Mouse (Mus musculus) heart, postnatal 36 days (tissue): ENCODE results near the gene Chmp6. TPM values are rescaled to one million over a fixed set of nuclear protein-coding genes. Genes with fewer than 3 reads are reported as not detected.

Source experiments
- DNase-seq, 2 experiments: peaks; one replicate each; pipeline ENCODE4 v3.0.0; 2021 to 2022
- intact Hi-C: fragments of 180-260 bp; cut with DNase I; formaldehyde crosslinking; loops from one replicate; pipeline ENCODE4 v1.15.1; 2025
- total RNA-seq, 2 experiments: library from RNA; stranded (reverse); gene quantifications; 2 replicates each; pipeline ENCODE4 v1.2.3; 2021

Gene Chmp6
- total RNA-seq, 2 experiments from 2014 or later = 27.9 TPM

DNA sequence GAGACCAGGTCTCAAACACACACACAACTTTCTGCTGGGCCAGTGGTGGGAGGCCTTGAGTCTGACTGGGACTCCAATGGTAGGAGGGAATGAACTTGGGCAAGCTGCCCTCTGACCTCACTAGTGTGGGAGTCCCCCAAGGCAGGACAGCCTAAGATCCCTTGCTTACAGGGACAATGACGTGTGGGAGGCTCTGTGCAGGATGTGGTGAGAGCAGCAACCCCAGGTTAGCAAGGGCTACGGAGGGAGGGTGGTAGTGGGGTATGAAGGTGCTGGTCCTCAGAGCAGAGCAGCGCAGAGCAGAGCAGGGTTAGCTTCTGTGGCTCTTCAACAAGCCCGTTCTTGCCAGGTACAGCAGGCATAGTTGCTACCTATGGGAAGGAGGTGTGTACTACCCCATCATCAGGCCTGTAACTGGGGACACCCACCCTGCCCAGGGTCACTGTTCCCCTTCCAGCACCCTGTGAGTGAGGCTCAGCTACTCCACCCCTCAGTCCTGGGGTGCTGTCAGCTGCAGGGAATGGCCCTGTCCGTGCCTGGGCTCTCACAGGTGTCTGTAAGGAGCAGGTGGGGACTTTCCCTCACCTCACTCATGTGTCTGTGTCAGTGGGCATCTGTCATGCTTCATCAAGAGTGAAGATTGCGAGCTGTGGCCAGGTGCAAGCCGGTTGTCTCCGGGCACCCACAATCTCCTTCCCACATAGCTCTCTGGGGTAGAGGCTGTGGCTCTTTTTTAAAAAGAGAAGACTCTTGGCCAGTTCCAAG is 20.8 kb downstream of the Chmp6 start:
- intact Hi-C loops = no loop called here

DNA sequence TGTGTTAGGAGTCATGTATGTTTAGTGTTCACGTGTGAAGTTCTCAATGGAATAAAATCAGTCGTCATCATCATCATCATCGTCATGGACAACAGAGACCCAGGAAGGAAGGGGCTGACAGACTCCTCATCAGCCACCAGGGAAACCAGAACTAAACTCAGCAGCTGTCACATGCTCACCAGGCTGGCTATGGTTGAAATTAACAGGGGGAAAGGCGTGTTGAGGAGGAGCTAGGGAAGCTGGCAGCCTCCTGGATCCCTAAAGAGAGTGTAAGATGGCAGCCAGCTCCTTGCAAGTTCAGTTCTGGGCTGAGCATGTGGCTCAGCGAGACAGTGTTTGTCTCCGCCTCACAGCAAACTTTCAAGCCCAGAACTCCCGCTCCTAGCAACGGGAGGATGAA is 21.5 kb downstream of the Chmp6 start:
- DNase-seq = no peak
- intact Hi-C loops = loop anchor here (1.0 kb wide), 1 partner anchor 57 kb away; no protein-coding TSS in a partner anchor

More for the DNA sequence above, 20.8 kb downstream of the Chmp6 start:
- no peak for DNase-seq

DNA sequence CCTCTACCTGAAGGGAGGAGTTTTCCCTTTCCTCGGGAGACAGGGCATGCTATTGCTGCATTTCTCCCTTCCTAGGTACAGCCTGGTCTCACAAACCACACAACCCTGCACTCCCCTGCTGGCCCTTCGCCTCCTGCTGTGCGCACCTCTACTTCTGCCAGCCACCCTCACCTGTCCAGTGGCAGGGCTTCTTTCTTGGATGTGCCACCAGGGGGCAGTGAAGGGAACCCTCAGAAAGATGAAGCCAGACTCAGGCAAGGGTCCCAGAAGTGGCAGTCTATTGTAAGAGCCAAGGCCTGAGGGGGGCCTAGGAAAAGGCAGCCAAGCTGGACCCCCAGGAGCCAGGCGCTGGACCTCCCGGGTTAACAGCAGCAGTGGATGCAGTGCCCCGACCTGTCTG is 22.2 kb downstream of the Chmp6 start:
- intact Hi-C loops = loop anchor here (1.0 kb wide), 1 partner anchor 56 kb away; no protein-coding TSS in a partner anchor
- DNase-seq = peak; percentile 69 to 76

DNA sequence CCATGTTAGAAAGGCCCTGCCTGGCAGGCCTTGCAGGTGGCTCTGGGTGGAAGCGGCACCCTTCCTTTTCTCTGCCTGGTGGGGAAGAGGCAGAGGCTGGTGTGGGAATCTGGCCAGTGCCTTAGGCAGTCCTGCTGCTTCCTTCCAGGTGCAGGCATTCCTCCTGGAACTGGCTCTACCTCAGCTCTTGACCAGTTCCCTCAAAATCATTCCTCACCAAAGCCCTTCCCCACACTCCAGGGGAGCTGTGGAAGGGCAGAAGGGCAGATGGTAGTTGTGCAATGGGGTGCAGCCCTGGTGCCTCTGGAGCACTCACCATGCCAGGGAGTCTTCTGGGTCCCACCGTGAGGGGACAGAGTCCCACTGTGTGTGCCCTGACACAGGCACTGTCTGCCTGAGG is 23.2 kb downstream of the Chmp6 start:
- no peak for DNase-seq
- intact Hi-C loops = no loop called here

DNA sequence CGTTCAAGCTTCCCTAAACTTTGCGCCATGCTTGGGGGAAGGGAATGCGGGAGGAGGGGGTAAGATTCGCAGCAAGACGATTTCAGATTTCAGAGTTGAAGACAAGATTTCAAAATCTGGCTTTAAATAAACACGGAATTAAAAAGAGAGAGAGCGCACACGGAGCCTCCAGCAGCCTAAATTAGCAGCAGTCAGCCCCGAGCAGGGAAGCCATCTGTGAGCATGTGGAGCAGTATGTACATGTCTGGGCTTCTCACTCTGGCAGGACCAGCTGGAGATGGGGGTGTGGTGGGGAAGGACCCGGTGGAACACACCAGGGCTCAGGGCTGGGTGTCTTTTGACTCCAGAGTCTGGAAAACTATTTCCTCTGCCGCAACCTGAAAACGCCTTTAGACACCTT is 24.0 kb downstream of the Chmp6 start:
- intact Hi-C loops = no loop called here
- no peak for DNase-seq

DNA sequence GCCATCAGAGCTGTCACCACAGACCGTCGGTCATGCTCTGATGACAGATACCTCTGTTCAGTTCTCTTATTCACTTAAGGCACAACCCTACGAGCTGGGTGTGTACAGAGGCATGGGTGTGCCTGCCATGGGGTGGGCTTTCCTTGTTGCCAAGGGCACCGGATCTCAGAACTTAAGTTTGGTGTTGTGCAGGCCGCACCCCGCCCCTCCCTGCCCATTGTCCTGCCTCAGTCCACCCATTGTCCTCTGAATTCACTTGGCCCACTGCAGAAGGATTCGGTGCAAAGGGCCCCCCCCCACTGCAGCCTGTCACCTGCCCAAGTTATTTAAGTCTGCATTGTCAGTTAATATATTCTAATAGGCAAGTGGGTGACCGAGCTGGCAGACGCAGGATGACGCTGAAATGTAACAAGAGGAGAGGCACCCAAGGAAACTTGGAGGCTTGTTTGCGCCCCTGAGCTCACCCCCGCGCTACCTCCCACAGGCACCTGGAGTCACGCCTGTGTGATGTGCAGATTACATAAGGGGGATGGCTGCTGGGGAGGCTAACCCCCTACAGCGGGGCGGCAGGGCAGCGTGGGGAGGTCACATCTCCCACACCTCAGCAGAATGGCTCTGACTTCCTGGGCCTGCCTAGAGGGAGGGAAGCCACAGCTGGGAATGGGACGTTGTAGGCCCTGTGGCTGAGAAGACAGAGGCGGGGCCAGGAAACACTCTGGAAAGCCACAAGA is 24.7 kb downstream of the Chmp6 start:
- intact Hi-C loops = no loop called here

DNA sequence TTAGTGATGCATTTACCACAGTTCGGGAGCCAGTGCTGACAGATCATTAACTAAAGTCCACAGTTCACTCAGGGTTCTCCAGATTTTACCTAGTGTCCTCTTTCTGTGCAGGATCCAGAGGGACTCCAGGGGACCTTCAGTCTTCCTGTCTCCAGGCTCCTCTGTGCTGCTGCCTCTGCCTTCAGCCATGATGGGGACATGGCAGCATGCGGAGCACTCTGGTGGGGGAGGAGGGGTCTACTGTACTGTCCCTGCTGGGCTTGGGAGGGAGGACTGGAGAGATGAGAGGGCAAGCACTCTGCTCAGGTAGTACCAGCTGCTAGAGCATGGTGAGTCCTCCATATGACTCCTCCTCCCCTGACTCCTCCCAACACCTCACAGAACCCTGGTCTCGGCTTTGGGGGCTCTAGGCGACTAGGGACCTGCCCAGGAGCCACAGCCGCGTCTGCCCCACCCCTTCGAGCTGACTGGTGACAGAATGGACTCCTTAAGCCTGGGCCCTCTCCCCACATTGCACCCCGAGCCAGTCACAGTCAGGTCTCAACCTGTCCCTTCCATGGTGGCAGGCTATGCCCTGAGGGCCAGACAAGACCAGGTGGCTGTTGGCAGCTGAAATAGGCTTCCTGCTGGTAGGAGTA is 26.0 kb downstream of the Chmp6 start:
- intact Hi-C loops = no loop called here
- DNase-seq = no peak

More for the DNA sequence above, 24.7 kb downstream of the Chmp6 start:
- DNase-seq = no peak

DNA sequence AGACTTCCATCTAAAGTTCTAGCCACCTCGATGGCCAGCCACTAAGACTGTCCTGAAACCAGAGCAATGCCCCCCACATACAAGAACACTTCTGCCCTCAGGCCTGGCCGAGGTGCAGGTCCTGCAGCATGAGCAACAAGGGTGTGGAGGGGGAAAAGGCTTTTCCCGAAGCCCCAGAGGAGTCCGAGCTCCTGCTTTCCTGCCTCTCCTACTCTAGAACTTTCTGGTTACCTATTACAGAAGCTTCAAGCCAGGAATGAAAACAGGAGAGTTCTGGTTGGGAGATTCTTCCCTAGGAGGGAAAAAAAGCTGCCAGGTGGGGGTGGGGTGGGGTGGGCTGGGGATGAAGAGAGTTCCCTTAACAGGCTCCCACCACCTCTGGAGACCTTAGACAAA is 26.5 kb downstream of the Chmp6 start:
- intact Hi-C loops = loop anchor here (5.0 kb wide), 1 partner anchor 148 kb away; the partner anchor contains the start of gene Cep131
- DNase-seq = no peak

DNA sequence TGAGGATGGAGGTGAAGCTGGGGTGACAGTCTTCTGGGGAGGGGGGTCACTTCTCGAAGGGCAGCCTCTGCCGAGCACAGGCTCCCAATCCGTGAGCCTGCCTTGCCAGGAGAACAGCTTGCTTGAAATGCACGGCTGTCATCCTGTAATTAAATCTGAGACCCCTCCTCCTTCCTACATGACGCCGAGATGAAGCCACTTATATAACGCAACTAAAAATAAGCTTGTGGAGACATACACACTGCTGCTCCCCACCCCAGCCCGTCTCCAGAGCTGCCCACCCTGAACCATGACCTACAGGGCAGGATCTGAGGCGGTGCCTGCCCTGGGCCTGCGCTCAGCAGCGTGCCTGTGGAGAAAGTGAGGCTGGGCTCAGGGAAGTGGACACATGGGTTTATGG is 26.9 kb downstream of the Chmp6 start:
- intact Hi-C loops = loop anchor here (5.0 kb wide), 1 partner anchor 147 kb away; the partner anchor contains the start of gene Cep131

DNA sequence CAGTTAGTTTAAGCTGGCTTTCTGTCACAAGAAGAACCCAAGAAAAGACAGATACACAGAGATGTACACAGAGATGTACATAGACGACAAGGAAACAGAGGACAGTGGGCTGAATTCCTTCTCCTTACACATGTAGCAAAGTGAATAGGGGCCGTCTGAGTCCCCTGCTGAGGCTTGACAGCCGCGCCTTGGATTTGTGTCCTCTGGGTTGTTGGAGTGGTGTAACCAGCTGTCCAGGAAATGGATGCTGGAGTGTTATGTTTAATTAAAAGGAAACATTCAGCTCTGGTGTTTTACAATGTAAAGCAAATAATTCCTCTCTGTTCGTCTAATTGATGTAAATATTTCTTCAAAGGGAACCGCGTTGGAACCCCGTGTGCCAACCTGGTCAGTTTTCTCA is 28.6 kb downstream of the Chmp6 start:
- intact Hi-C loops = loop anchor here (2.0 to 5.0 kb wide), 2 partner anchors 25 to 146 kb away; partner anchors contain the start of gene Cep131
- no peak for DNase-seq

More for the DNA sequence above, 26.9 kb downstream of the Chmp6 start:
- no peak for DNase-seq

DNA sequence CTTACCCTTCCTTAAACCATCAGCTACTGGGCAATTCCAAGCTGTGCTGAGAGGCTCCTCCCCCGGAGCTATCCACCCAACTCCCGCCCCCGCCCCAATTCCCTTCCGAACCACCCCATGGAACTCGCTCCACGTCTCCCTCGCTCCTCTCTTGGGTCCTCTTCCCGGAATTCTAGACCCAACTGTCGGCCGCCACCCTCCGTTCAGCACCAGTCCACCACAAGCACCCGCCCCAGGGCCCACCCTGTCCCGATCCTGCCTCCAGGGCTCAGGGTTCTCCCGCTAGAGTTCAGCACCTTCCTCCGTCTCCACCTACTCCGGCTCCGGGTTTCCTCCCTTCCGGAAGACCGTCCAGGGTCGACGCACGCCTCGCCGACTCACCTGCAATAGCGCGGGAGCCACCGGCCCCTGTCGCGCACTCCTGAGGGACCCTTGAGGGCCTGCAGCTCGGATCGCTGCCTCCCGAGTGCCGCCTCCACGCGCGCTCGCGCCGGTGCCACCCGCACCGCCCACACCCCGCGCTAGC is 29.0 kb downstream of the Chmp6 start:
- intact Hi-C loops = loop anchor here (2.0 to 5.0 kb wide), 2 partner anchors 25 to 145 kb away; partner anchors contain the start of gene Cep131
- no peak for DNase-seq

DNA sequence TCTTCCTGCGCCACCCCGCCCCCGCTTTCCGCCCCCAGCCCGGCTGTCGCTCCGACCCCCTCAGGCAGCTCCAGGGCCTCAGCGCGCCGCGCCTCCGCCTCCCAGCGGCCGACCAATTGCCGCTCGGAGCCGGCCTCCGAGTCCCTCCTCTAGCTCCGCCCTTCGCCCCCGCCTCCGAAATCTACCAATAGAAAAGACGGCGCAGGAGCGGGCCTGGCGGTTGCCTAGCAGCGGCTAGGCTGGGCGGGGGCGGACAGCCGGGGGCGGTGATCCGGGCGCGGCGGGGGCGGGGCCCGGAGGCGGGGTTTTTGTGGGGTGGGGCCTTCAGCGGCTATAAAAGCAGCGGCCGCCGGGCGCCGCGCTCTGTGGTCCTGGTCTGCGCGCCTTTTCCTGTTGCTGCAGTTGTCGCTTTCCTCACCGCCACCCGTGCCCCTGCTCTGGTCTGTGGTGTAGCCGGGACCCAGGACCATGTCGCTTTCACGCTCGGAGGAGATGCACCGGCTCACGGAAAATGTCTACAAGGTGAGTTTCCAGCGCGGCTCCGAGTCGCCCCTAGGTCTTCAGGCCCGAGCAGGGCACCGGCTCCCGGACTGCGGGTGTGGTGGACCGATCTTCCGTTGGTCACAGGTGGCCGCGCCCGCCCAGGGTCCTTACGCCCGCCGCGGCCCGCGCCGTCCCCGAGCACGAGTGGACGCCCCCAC is 29.6 kb downstream of the Chmp6 start, which contains the start of gene Baiap2:
TSS of gene Baiap2 (plus strand) at position 37 of the 701 bp plus-strand sequence.
- intact Hi-C loops = loop anchor here (2.0 to 5.0 kb wide), 2 partner anchors 26 to 144 kb away; partner anchors contain the start of gene Cep131
- DNase-seq = peak; percentile 96 to 97

DNA sequence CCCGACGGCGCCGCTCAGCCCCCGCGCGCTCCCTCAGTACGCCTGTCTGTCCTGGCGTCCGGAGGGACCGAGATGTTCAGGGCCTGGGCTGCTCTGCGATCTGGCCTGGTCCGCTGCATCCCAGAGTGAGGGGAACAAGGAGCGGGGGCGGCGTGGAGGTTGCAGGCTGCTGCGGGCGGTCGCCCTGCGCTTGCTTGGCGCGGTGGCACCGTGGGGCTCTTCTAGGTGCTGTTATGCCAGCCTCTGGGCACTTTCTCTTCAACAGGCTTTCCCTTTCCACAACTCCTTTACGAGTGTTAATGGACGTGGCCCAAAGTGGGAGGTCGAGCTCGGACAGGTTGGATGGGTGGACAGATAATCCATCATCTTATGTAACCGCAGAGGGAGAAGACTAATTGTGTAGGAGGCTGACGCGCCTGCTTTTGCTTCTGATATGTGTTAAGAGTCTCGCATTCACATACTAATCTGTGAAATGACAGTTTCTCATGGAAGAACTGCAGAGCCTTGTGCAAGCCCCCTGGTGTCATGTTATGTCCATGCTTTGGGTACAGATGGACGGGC is 30.3 kb downstream of the Chmp6 start:
- intact Hi-C loops = loop anchor here (2.0 to 5.0 kb wide), 2 partner anchors 27 to 144 kb away; partner anchors contain the start of gene Cep131
- DNase-seq = no peak

DNA sequence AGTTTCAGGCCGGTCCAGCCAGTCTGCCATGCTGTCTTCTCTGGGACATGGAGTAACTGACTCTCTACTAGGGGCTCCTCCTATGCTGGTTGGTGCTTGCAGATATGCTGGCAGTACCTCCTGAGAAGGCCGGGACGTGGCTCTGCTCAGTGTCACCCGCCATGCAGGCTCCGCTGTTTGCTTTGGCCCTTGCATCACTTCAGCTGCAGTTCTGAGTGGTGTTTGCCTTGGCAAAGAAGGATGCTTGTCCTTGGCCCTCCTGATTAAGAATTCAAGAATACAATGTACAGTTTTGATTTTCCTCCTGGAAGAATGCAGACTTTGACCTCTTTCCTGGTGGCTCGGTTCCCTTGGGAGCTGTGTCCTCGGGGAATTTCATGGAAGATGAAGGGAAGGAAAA is 32.1 kb downstream of the Chmp6 start:
- DNase-seq = peak; percentile 36 to 52

DNA sequence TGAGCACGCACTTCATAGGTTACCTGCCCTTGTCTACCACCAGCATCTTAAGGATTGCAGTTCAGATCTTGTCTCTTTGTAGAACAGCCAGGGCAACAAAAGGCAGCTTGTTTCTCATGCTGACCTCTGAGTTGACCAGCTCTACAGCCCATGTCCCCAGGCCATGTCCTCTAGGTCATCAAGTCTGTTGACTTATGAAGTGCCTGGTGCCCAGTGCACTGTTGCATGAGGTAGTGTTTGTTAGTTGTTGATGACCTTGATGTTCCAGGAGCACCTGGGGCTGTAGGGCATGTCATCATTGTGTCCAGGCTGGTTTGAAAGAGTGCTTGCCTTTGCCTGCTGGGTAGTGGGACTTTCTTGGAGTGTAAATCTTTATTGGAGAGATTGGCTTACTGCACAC is 34.2 kb downstream of the Chmp6 start:
- no peak for DNase-seq
- intact Hi-C loops = no loop called here

More for the DNA sequence above, 32.1 kb downstream of the Chmp6 start:
- intact Hi-C loops = no loop called here

DNA sequence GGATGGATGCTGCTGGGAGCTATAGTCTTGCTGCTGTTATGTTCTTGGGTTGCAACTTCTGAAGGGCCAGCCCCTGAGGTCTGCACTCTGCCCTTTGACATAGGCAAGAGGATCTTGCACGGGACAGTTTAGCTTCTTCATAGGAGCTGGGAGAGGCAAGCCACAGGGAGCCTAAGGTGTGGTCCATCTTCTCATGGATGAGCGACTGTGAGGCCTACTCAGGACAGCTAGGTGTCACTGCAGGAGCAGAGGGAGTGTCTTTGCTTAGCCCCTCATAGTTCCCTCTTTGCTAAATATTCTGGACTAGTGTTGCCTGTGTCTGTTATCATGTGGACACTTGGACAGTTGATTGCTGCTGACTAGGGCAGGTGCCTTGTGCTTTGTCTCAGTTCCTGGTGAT is 34.7 kb downstream of the Chmp6 start:
- intact Hi-C loops = no loop called here
- no peak for DNase-seq

DNA sequence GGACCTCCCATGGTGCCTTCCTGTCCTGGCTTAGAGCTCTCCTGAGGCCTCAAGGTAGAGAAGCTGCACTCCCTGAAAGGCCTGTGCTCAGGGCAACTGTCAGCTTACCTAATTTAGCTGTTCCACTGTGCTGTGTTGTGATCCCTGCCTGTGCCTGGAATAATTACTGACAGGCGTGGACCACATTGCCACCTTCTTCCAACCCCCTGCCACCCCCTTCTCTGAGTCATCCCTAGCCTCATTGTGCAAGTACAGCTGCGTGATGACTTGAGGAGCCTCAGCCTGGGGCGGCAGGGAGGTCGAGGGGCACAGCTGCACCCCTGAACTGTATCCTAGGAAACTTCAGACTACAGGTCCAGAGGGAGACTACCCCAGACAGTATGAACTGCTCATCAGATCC is 35.1 kb downstream of the Chmp6 start:
- no peak for DNase-seq
- intact Hi-C loops = no loop called here

DNA sequence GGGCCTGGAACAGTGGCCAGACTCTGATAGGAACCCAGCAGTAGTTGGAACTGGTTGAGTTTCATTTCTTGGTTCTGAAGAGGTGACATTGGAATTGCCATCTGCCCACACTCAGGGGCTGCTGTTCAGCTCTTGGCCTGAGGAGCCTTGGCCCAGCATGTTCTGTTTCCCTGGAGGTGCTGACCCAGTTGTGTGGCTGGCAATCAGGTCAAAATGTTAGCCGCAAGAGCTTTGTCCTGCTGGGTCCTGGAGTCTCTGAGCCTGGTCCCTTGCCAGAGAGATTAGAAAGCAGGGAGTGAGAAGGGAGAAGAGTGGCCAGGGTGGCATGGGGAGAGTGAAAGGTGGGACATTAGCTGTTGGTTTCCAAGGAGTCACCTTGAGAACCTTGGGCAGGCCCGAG is 35.6 kb downstream of the Chmp6 start:
- intact Hi-C loops = no loop called here

DNA sequence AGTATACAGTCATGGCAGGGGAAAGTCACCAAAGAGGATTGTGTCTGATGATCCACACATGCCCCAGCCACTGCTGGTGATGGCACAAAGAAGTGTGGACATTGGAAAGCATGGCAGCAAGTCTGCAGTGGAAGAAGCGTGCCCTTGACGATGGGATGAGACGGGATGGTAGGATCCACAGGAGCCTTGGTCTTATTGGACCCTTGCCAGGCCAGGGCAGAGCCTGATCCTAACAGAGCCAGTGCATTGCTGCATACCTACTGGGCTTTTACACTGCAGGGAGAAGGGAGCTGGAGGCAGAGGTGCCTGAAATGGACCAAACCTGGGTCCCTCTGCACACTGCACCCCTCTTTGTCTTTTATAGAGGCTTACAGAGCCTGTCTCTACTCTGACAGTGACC is 37.3 kb downstream of the Chmp6 start:
- no peak for DNase-seq
- intact Hi-C loops = no loop called here

More for the DNA sequence above, 35.6 kb downstream of the Chmp6 start:
- no peak for DNase-seq

DNA sequence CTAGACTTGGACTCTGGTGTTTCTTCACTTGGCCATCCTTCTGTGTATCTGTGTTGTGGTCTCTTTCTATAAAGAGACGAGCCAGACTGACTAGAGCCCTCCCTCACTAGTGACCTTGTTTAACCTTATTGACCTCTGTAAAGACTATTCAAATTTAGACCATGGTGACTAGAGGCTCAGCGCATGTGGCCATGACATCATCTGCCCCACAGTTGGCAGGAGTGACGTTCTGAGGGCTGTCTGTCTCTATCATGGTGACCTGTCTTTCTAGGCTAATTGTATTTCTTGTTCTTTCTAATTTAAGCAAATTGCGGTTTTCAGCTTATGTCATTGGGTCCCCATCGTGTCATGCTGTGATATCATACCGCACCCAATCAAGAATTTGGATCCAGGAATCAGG is 38.1 kb downstream of the Chmp6 start:
- intact Hi-C loops = no loop called here
- DNase-seq = no peak
